Mouse (Mus musculus) cerebellum, adult 2 months (tissue): ENCODE measurements at regions not wholly inside any gene's neighbourhood (a gene's known extent, or its start where the extent isn't known, plus 50 kb on each side); places are given as distances from the start of the nearest gene placed in this dataset.

Experiments used
- CTCF ChIP-seq: fragments of 200-500 bp; IDR thresholded peaks from 2 replicates; pipeline ENCODE4 v1.5.1; 2011; ENCODE audit warnings: low read depth, mild to moderate bottlenecking, control low read depth, low read length, moderate library complexity, borderline replicate concordance; ENCODE audit not compliant: insufficient read depth
- POLR2A ChIP-seq: fragments of 200-500 bp; IDR thresholded peaks from 2 replicates; pipeline ENCODE4 v1.6.1; 2011; ENCODE audit warnings: low read length, control low read depth, borderline replicate concordance; ENCODE audit not compliant: insufficient read depth

DNA sequence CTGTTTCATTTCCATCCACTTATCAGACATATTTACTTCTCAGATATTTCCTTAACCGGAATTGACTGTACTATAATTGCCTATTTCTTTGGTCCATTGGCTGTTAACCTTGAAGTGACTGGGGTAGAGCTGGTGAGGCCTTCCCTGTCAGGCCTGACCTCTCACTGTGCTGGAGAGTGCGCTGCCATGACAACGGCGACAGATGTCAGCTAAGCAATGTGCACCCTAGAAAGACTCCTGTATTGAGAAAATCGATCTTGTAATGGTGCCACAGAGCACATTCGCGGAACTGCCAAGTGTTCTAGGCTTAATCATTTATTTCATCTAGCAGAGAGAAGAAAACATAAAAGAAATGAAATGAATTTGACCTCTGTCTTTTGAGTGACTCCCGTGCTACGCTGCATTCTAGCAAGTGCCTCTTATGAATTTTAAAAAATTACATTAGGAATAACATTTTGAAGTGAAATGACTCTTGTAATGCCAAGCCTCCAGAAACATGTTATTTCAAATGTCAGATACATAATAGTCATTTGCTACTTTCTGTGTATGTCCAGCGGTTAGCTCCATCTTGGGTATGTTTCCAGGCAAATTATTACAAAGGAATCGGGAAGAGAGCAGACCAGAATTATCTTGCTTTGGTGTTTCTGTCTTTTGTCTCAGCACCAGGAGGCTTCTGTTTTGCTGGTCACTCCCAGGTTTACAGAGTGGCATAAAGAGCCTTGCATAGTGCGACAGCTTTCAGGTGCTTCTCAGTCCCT, 133.4 kb downstream of the Snx10 start:
- no peak for TF ChIP-seq CTCF
- no peak for TF ChIP-seq POLR2A
